Mouse (Mus musculus): ENCODE measurements at regions not wholly inside any gene's neighbourhood (a gene's known extent, or its start where the extent isn't known, plus 50 kb on each side); places are given as distances from the start of the nearest gene placed in this dataset.
A peak's percentile ranks its signal among the peaks of the same experiment; 100 is the strongest.

DNA sequence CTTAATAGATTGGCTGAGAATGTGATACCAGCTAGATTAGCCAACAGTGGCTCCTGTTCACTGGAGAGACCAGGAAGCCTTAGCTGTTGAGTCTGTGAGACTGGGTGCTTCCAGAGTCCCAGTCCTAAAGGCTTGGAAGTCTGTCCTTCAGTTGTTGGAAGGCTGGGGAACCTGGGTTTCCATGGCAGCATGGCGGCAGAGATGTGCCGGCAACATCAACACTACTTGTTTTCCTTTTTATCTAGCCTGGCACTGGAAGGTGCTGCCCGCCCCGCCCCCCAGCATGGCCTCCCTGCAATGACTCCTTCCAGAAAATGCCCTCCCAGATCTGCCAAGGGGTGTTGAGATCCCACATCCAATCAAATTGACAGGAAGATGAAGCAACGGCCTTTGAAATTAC lies 104.8 kb upstream of the Ubr2 start:
- intact Hi-C loops (cut with DNase I; ENCODE audit: low total_unique reads) = no loop called here

DNA sequence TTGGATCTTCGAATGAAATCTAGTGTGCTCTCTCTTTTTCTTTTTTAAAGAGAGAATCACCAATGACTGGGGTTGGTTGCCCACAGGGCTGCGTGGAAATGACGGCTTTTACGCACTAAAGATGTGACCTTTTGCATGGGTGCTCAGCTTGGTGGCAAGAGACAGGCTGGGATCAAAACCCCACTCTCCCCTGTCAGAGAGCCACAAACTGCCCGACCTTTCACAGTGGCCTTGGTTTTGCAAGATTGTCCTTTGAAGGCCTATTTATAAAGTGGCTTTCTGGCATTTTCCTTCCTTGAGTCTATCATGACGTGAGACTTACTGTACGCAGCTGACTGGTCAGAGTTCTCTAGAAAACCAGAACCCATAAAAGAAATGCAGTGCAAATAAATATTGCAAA lies 104.4 kb upstream of the Ubr2 start:
- intact Hi-C loops (cut with DNase I; ENCODE audit: low total_unique reads) = no loop called here
- no peak for DNase-seq

More for the DNA sequence above, 104.8 kb upstream of the Ubr2 start:
- DNase-seq = no peak

DNA sequence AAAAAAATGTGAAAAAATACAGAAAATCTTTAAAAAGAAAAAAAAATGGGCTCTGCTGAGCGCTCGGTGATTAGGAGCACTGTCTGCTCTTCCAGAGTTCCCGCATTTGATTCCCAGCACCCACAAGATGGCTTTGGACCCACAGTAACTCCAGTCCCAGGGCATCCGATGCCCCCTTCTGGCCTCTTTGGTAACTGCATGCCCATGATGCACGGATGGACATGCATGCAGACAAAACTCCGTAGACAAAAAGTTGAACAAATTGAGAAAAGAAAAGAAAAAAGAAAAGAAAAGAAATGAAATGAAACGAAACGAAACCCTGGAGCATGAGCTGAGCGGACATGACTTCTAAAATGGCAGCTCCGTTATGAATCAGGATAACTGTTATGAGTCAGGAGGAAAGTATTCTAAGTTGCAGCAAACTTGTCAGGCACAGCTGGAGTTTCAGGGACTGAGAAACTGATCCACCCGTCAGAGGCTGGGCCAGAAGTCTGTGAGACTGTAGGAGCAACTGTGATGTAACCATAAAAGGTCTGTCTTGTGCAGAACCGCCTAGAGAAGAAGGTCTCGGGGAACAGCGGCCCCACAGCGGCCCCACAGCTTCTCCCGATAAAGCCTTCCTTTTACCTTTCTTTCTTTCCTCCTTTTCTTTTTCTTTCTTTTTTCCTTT lies 102.3 kb upstream of the Ubr2 start:
- intact Hi-C loops (cut with DNase I; ENCODE audit: low total_unique reads) = no loop called here
- peak; percentile 21 for DNase-seq

DNA sequence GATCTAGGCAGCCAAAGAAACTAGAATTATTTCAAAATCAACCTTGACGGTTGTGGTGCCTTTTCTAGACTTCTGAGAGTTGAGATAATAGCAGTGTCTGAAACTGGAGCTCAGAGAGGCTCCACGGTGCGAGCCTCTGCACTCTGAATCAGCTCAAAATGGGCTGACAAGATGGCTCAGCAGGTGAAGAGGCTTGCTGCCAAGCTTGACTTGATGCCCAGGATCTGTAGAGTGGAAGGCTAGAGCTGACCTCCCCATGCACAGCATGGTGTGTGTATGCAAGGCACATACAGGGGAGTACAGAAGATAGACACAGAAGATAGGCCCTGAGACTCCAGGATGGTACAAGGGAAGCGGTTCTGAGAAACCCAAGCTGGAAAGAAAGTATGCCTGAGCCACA lies 100.5 kb upstream of the Ubr2 start:
- intact Hi-C loops (cut with DNase I; ENCODE audit: low total_unique reads) = no loop called here
- DNase-seq = no peak

DNA sequence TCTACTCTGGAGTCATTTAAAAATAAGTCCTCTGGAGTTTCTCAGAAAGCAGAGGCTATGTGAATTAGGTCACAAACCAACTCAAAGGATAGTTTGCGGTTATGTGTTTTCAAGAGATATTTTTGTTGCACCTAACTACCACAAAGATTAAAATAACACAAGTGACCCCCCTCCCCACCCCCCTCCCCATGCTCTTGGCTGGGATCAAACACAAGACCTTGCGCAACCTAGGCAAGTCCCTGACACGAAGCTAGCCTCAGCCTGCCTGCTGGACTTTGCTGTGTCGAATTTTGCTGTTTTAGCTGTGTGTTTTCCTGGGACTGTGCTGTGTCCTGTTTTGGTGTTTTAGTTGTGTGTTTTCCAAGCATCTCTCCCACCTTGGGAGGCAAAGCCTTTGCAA lies 94.0 kb upstream of the Ubr2 start:
- intact Hi-C loops (cut with DNase I; ENCODE audit: low total_unique reads) = no loop called here
- no peak for DNase-seq

DNA sequence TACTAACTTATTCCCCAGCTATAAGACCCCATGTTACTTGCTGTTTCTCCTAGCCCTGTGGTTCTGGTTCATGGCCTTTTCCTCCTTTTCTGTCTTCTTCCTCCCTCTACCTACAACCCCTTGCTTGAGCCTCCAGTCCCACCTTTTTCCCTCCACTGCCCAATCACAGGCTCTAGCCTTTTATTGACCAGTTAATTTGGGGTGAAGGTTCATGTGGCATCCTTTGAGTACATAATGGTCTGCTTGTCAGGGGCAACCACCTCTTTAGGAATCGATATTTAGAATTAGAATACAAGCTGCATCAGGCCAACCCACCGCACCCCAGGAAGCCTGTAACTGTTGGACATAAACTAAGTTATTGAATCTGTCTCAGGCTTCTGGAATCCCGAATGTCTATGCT lies 84.8 kb upstream of the Ubr2 start:
- no peak for DNase-seq
- intact Hi-C loops (cut with DNase I; ENCODE audit: low total_unique reads) = no loop called here

DNA sequence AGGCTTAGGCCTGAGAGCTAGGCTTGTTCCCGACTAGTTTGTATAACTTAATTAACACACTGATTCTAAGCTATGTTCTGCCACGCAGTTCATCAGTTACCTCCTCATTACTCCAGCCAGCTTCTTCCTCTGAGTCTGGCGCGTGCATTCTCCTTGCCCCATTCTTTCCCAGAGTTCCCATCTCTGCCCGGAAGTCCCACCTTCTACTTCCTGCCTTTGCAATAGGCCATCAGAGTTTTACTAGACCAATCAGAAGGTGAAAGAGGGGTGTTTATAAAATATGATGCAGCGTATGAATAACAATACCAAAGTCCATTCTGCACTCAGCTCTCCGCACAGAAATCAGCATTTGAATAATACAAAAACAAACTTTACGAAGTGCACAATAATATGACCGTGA lies 81.7 kb upstream of the Ubr2 start:
- no peak for DNase-seq
- intact Hi-C loops (cut with DNase I; ENCODE audit: low total_unique reads) = no loop called here

DNA sequence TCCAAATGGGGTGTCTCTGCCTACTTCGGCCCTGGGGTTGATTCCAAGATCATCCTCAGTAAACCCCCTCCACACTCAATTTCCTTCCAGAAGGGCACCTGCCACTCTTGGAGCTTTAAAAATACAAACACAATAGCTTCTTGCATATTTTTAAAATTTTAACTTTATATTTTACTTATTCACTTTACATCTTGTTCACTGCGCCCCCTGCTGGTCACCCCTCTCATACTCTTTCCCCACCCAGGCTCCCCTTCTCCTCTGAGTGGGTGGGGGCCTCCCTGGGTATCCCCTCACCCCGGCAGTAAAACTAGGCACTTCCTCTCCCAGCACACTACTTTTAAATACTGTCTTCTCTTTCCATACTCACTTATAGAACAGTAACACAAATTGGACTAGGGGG lies 79.4 kb upstream of the Ubr2 start:
- DNase-seq = peak; percentile 17
- intact Hi-C loops (cut with DNase I; ENCODE audit: low total_unique reads) = no loop called here

DNA sequence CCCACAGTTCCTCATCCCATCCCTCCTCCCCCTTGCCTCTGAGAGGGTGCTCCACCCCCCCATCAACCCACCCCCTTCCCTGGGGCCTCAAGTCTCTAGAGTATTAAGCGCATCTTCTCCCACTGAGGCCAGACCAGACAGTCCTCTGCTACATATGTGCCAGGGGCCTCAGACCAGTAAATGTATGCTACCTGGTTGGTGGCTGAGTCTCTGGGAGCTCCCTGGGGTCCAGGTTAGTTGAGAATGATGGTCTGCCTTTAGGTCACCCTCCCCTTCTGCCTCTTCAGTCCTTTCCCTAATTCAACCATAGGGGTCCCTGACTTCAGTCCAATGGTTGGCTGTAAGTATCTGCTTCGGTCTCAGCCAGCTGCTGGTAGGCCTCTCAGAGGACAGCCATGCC lies 58.9 kb upstream of the Ubr2 start:
- DNase-seq = no peak
- intact Hi-C loops (cut with DNase I; ENCODE audit: low total_unique reads) = no loop called here

DNA sequence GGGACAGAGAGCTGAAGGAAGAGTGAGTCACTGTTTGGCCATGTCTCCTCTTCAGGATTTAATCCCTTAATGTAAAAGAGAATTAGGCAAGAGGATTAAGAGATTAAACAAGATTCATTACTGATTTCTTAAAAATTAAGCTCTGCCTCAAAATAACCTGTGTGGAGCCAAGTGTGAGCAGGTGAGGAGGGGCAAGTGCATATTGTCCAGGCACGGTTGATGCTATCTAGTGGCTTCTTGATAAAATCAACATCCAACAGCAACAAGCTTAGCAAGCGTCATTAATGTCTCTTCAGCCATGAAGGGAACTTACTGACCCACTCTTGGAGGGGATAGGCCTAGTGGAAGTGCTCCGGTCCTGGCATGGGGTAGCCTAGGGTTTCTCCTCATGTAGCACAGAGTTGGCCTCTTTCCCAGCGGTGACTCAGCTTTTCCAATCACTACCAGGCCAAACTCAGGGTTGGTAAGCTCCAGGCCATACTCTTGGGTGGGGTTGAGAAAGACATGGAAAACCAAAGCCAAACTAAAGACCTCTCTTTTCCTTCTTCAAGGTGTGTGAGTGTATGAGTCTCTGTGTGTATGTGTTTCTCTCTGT lies 55.0 kb upstream of the Ubr2 start:
- intact Hi-C loops (cut with DNase I; ENCODE audit: low total_unique reads) = no loop called here
- DNase-seq = peak; percentile 32

DNA sequence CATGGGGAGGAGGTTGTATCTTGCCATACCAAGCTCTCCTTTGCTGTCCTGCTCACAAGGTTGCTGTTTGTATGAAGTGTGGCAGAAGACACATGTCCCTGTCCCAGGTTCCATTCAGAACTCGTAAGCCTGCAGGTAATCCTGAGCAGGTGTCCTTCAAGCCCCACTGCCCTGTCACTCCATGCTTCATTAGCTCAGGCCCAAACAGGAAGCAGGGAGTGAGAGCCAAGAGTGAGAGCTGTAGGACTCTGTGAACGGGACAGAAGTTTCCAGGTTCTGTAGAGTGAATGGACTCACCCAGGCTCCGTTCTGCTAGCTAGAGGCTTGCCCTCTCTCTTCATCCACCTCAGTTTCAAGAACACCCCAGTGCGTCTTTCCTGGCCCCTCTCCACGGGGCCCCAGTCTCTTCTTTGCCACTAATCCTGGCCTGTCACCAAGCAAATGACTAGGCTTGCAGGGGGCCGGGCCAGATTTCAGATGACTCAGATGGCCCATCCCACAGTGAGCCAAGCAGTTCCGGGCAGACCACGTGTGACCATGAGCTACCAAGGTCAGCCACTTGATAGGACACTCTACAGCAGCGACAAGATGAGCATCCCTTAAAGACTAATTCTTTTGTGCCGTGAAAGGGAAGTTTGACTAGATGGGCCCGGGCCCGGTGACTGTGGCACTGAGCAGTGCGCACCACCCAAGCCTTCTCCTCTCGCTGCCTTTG lies 54.4 kb upstream of the Ubr2 start:
- intact Hi-C loops (cut with DNase I; ENCODE audit: low total_unique reads) = no loop called here
- peak; percentile 28 for DNase-seq

DNA sequence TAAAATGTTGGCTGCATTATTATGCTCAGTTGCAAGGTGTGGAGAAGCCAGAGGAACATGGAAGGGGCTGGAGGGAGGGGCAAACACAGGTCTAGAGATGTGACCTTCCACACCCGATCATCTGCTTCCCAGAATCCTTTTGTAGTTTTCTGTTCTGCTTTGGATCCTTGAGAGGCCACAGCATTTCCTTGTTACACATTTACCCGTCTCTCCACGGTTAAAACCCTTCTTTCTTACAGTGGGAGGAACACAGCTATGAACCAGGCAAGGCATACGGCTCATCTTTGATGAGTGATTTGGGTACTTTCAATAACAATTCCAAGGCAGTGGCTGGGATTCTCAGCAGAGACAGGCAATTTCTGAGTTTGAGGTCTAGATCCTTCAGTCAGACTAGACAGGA lies 53.6 kb upstream of the Ubr2 start:
- intact Hi-C loops (cut with DNase I; ENCODE audit: low total_unique reads) = no loop called here

DNA sequence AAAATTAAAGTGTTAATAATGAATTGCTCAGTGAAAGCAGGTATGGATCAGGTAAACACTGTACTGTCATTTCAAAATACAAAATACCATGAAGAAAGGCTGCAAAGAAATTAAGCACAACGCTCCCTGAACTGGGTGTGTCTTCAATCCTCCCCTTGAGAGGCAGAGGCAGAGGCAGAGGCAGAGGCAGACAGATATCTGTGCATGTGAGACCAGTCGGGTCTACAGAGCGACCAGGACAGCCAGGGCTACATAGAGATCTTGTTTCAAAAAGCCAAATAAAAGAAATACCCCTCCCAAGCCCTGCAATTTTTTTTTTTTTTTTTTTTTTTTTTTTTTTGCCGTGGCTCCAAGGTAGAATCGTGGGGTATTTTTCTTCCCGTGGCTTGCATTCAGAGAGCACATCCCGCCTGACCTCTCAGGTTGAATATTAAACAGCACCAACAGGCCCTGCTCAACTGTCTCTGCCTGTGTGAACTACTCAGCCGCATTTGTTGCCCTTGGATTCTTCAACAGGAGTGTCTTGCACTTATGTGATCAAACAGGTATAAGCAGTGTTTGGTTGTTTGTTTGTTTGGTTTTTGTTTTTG lies 50.8 kb upstream of the Ubr2 start:
- intact Hi-C loops (cut with DNase I; ENCODE audit: low total_unique reads) = no loop called here
- DNase-seq = no peak

More for the DNA sequence above, 53.6 kb upstream of the Ubr2 start:
- DNase-seq = no peak
